In the genomic region with DNA sequence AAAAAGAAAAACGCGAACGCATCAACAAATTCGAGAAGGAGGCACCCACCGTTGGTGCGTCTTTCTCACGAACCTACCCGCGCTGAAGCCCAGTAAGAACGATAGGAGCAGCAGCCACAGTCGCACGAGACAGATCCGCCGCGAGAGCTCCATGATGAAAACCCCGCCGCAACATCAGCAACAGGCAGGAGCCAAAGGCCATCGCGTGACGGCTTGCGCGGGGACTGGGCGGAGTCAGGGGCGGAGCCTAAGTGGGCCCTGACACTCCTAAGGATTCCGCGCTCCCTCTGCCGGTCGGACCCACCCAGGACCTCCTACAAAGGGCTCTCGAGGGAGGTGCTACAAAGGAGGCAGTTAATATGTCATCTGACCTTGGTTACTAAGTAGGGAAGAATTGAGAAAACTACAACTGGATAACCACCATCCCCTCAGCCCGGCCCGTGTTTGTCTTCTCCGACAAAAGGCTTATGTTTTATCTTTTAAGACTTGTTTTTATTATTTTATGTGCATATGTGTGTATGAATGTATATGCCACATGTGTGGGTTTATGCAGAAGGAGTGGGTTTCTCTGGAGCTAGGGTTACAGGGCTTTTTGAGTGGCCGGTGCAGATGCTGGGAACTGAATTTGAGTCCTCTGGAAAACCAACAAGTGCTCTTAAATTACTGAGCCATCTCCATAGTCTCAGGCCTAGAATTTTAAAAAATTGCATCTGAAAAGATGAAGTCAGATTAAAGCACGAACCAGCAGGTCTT, we compare ENCODE assay signal across 8 mouse cellular contexts. TPM values are rescaled to one million over a fixed set of nuclear protein-coding genes. Genes with fewer than 3 reads are reported as not detected.
DNase-seq lines count a peak whose midpoint lies in the region; ATAC-seq and TF ChIP-seq lines count a peak whose summit lies in the region.

A gene (minus strand): TSS at position 249 of the 753 bp plus-strand sequence.

- peak within 1 kb of the TSS; percentile 41 for H3K27ac ChIP-seq in ES-E14 (ENCODE audit: insufficient read depth, low read depth, low read length, poor library complexity, severe bottlenecking)
- H3K27ac ChIP-seq in forebrain, embryonic 15.5 days (replicated peaks), result peak within 1 kb of the TSS; percentile 68

- H3K4me3 ChIP-seq in ES-E14 (ENCODE audit: insufficient read depth in 1 of 2, low read depth in 1 of 2, low read length in 2 of 2, poor library complexity in 1 of 2, severe bottlenecking in 1 of 2), result peak within 1 kb of the TSS; percentile 71 to 95
- H3K4me3 ChIP-seq in forebrain, embryonic 15.5 days, result peak within 1 kb of the TSS; percentile 56
- H3K4me3 ChIP-seq in lung, adult 2 months (replicated peaks; ENCODE audit: extremely low read depth, low read depth, low read length), result peak within 1 kb of the TSS; percentile 92

- H3K9me3 ChIP-seq in ES-E14 (ENCODE audit: control insufficient read depth, insufficient read depth, low read depth, low read length), result no peaks in the 10 kb centered on the region
- no peaks in the 10 kb centered on the region for H3K9me3 ChIP-seq in forebrain, embryonic 15.5 days

- H3K27me3 ChIP-seq in forebrain, embryonic 15.5 days, result no peaks in the 10 kb centered on the region

- H3K4me2 ChIP-seq in forebrain, embryonic 15.5 days (replicated peaks), result peak within 1 kb of the TSS; percentile 60

- DNase-seq in ES-E14 (ENCODE audit: low read depth, low spot score), result peak; percentile 94
- peak; percentile 95 for DNase-seq in cerebellum, adult 11-12 months
- peak; percentile 94 for DNase-seq in heart, postnatal 25 days (ENCODE audit: low spot score)
- DNase-seq in layer of hippocampus, adult 18-20 months (ENCODE audit: low spot score in 2 of 2), result peak; percentile 91 to 97
- DNase-seq in lung, adult 2 months, result peak; percentile 97
- DNase-seq in thymus, adult 18-20 months, result peak; percentile 91 to 93

- in situ Hi-C loops in ES-E14 (cut with MboI; ENCODE audit: low sequenced_read_pairs in 2 of 2, unreplicated experiment in 2 of 2), result no loop called here

- peak; percentile 70; the same call in 1 of the 2 replicates for TF ChIP-seq POLR2A in lung, adult 2 months (IDR thresholded peaks at IDR 0.05; ENCODE audit: borderline replicate concordance, extremely low read depth, low read depth, low read length)

- H3K4me1 ChIP-seq in ES-E14 (ENCODE audit: control insufficient read depth in 2 of 2, insufficient read depth in 2 of 2, low read length in 2 of 2, poor library complexity in 1 of 2), result peaks cover 2 to 6% of the 10 kb centered on the region in 2 experiments; a peak in 1 of 4 replicates
- peaks cover 19% of the 10 kb centered on the region for H3K4me1 ChIP-seq in forebrain, embryonic 15.5 days
- no peaks in the 10 kb centered on the region for H3K4me1 ChIP-seq in lung, adult 2 months (ENCODE audit: control insufficient read depth, insufficient read depth, low read length)

- peaks cover 18% of the 10 kb centered on the region for H3K36me3 ChIP-seq in ES-E14 (ENCODE audit: control insufficient read depth, insufficient read depth, low read length, poor library complexity, severe bottlenecking)
- no peaks in the 10 kb centered on the region for H3K36me3 ChIP-seq in forebrain, embryonic 15.5 days

- H3K9ac ChIP-seq in ES-E14 (ENCODE audit: insufficient read depth, low read depth, low read length, poor library complexity, severe bottlenecking), result peak within 1 kb of the TSS; percentile 71
- H3K9ac ChIP-seq in forebrain, embryonic 15.5 days (replicated peaks), result peak within 1 kb of the TSS; percentile 59

- peak; percentile 55 for TF ChIP-seq CTCF in lung, adult 2 months (IDR thresholded peaks at IDR 0.05; ENCODE audit: insufficient read depth, low read length)

- WGBS in forebrain, embryonic 15.5 days, result 4% methylated on average over 34 of the region's 34 CpGs
- 3% methylated on average over 34 of the region's 34 CpGs for WGBS in lung, adult 2 months

- intact Hi-C loops in heart, postnatal 25 days (cut with DNase I), result loop anchor here (2.0 to 5.0 kb wide), 3 partner anchors 48 to 107 kb away; a partner anchor contains a TSS

- peak; percentile 98 for ATAC-seq in forebrain, embryonic 15.5 days (replicated peaks)
- peak; percentile 94 for ATAC-seq in neutrophil, adult 5-6 weeks (ENCODE audit: extremely low read depth, insufficient number of reproducible peaks, low FRiP score, poor library complexity, severe bottlenecking)

TF ChIP-seq in ES-E14, 5 proteins besides CTCF, POLR2A, EP300 and RAD21:
- TF ChIP-seq HCFC1 (IDR thresholded peaks at IDR 0.05; ENCODE audit: borderline replicate concordance, insufficient read depth, low read length), result peak; percentile 7; the same call in 1 of the 2 replicates
- no peak for TF ChIP-seq CHD2 (IDR thresholded peaks at IDR 0.05; ENCODE audit: low read depth, low read length)

RNA-seq across cellular contexts. Expression of the gene that starts here (rescaled TPM):
- total RNA-seq in ES-E14 (2012; rRNA removed), result 140 and 208 TPM in 2 replicates
- polyA plus RNA-seq in forebrain, embryonic 15.5 days (2015; fragmentation: Nextera tagmentation; extraction: Ambion mirVana), result 32.7 and 33.8 TPM in 2 replicates
- 10 to 100 TPM; 16.8 to 20.3 TPM for total RNA-seq in heart, postnatal 25 days (2021)
- total RNA-seq in layer of hippocampus, adult 18-20 months (2021), result 10 to 100 TPM; 13.9 to 16.3 TPM
- 17.7 and 28.1 TPM in 2 replicates for polyA plus RNA-seq in lung, adult 2 months (2012; rRNA removed)
- total RNA-seq in neutrophil, adult 5-6 weeks (2017), result 31.9 and 40.1 TPM in 2 replicates

Comparison
In these comparisons a context has a peak if more than half of its experiments do, and no peak if none do; other contexts are left out.
1. Peak in every context shown above with its lines: DNase-seq, ATAC-seq, H3K4me3 ChIP-seq and H3K27ac ChIP-seq.